Mouse (Mus musculus) liver, postnatal 0 days (tissue): Measurements from ENCODE around the gene Olfr1364. TPM values are rescaled to one million over a fixed set of nuclear protein-coding genes. Genes with fewer than 3 reads are reported as not detected.
A peak's percentile ranks its signal among the peaks of the same experiment; 100 is the strongest.

Source experiments
- ATAC-seq: fragments of 200-750 bp; cut with Nextera tagmentation; 2 replicates; pipeline ENCODE4 v1.8.0; 2017; ENCODE audit warnings: mild to moderate bottlenecking, moderate library complexity
- DNase-seq: peaks from one replicate; pipeline ENCODE4 v3.0.0-alpha.2; 2016
- H3K27ac ChIP-seq: fragments of 300-500 bp; sonication (generic); 2 replicates; pipeline ENCODE4 v1.5.1; 2014; ENCODE audit warnings: antibody characterized with exemption, moderate library complexity, mild to moderate bottlenecking, low read depth
- H3K27me3 ChIP-seq: fragments of 300-500 bp; sonication (generic); 2 replicates; pipeline ENCODE4 v1.6.1; 2014; ENCODE audit warnings: low read length, control low read depth, mixed read lengths; ENCODE audit not compliant: insufficient read depth
- H3K36me3 ChIP-seq: fragments of 300-500 bp; sonication (generic); replicated peaks from 2 replicates; pipeline ENCODE4 v1.6.1; 2014; ENCODE audit warnings: mild to moderate bottlenecking, control low read depth, low read length, moderate library complexity, mixed read lengths; ENCODE audit not compliant: insufficient read depth
- H3K4me1 ChIP-seq: fragments of 300-500 bp; sonication (generic); 2 replicates; pipeline ENCODE4 v1.6.1; 2014; ENCODE audit warnings: antibody characterized with exemption, mild to moderate bottlenecking, control low read depth; ENCODE audit not compliant: insufficient read depth
- H3K4me2 ChIP-seq: fragments of 300-500 bp; sonication (generic); 2 replicates; pipeline ENCODE4 v1.6.1; 2014; ENCODE audit warnings: low read depth, mild to moderate bottlenecking, low read length, moderate library complexity, mixed read lengths
- H3K4me3 ChIP-seq: fragments of 300-500 bp; sonication (generic); 2 replicates; pipeline ENCODE4 v1.5.1; 2014; ENCODE audit warnings: low read depth, low read length
- H3K9ac ChIP-seq: fragments of 300-500 bp; sonication (generic); replicated peaks from 2 replicates; pipeline ENCODE4 v1.6.1; 2014; ENCODE audit warnings: mild to moderate bottlenecking, moderate library complexity
- H3K9me3 ChIP-seq: fragments of 300-500 bp; sonication (generic); 2 replicates; pipeline ENCODE4 v1.6.1; 2016; ENCODE audit warnings: mild to moderate bottlenecking, control low read depth, low read length, mixed read lengths
- CTCF ChIP-seq: sonication (generic); IDR thresholded peaks from 2 replicates; pipeline ENCODE4 v1.5.1; 2016; ENCODE audit warnings: antibody characterized with exemption, low read depth
- EP300 ChIP-seq: IDR thresholded peaks from 2 replicates; pipeline ENCODE4 v1.6.1; 2016; ENCODE audit warnings: antibody characterized with exemption, low read depth, mild to moderate bottlenecking
- WGBS: fragments of 180-500 bp; shearing (Covaris S2); extraction: QIAGEN DNeasy Blood & Tissue Kit; methylation state at CpG from one replicate; pipeline ENCODE4 v1.1.7; 2014; ENCODE audit not compliant: insufficient replicate concordance; 5-methylcytosine and 5-hydroxymethylcytosine counted together
- polyA plus RNA-seq: library from polyadenylated mRNA; unstranded; fragments of >200 nt; fragmentation: Nextera tagmentation; extraction: Ambion mirVana; gene quantifications from 2 replicates; pipeline ENCODE4 v1.2.1, GENCODE M21; 2015

Olfr1364 gene
- polyA plus RNA-seq, 1 experiment from 2014 or later = not detected

DNA sequence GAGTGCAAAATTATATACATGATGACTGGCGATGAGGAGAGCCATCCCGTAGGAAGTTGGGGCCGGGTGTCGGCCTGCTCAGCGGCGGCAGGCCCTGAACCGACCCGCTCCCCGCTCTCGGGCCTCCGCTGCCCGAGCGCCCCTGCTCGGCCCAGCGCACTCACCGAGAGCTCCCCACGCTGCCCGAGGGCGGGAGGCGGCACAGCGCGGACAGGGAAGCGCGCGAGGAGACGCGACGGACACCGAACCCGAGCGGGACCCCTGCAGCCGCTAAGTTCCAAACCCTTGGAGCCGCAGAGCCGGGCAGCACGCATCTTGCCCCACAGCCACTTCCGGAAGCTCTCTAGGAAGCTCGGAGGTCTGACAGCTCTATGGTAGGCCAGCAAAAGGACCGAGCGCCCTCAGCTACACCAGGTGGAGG lies 50.8 kb downstream of the Olfr1364 start, which contains the start of gene Zkscan8:
Gene Zkscan8 (minus strand): TSS at position 340 of the 421 bp plus-strand sequence.
- Histone ChIP-seq H3K27ac (peak within 1 kb of the TSS; percentile 92), H3K36me3 (peaks cover 9% of the 10 kb centered on the region), H3K9me3 (no peaks in the 10 kb centered on the region), H3K4me1 (peaks cover 9% of the 10 kb centered on the region; the same call in 1 of the 2 replicates), H3K4me2 (peak within 1 kb of the TSS; percentile 74), H3K4me3 (peak within 1 kb of the TSS; percentile 77), H3K9ac (peak within 1 kb of the TSS; percentile 92), H3K27me3 (no peaks in the 10 kb centered on the region)
- WGBS = 0% methylated on average over 39 of the region's 39 CpGs
- peak; percentile 100 for ATAC-seq
- peak; percentile 90 for DNase-seq
- no peak for TF ChIP-seq EP300
- no peak; the same call in 1 of the 2 replicates for TF ChIP-seq CTCF

DNA sequence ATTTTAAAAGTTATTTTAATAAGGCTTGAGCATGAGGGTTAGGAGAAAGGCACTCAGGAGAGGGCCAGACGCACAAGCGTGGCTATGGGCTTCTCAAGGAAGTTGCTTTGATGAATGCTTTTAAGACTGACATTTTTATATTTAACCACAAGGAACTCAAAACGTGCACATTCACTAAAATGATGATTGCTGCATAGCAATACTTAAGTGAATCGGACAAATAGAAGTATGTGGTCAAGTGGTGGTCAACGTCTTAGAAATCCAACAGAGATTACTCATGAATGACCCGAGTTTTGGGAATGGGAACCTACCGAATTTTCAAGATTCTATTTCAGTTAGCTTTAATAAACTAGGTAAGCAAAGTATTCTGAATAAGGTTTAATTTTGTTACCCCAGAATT lies 51.4 kb downstream of the Olfr1364 start:
- Histone ChIP-seq H3K27me3 (no peaks in the 10 kb centered on the region), H3K4me3 (peak overlapping the region; percentile 77), H3K4me2 (peak overlapping the region; percentile 74), H3K9ac (no peak overlapping the region), H3K9me3 (no peaks in the 10 kb centered on the region), H3K4me1 (peaks cover 9% of the 10 kb centered on the region; the same call in 1 of the 2 replicates), H3K36me3 (peaks cover 14% of the 10 kb centered on the region), H3K27ac (no peak overlapping the region)
- ATAC-seq (no peak), DNase-seq (no peak)
- 41% methylated on average over 7 of the region's 7 CpGs for WGBS
- TF ChIP-seq CTCF = no peak
- TF ChIP-seq EP300 = no peak

Other genes starting within 250 kb of the Olfr1364 start
- not detected in 2 replicates for gene Olfr1367, start 234.8 kb downstream of the Olfr1364 start, polyA plus RNA-seq
- 2.4 and 2.7 TPM in 2 replicates for gene Zscan12, start 218.9 kb downstream of the Olfr1364 start, polyA plus RNA-seq
- gene Zkscan3, start 179.0 kb downstream of the Olfr1364 start, polyA plus RNA-seq = 22.2 and 24.6 TPM in 2 replicates
- gene Pgbd1, start 140.7 kb downstream of the Olfr1364 start, polyA plus RNA-seq = 0.31 and 0.39 TPM in 2 replicates
- 13.3 and 15.2 TPM in 2 replicates for gene Zscan26, start 128.0 kb downstream of the Olfr1364 start, polyA plus RNA-seq
- gene Nkapl, start 113.2 kb downstream of the Olfr1364 start, polyA plus RNA-seq = 2.0 TPM in 2 replicates
- 0.77 and 0.78 TPM in 2 replicates for gene Zkscan4, start 102.9 kb downstream of the Olfr1364 start, polyA plus RNA-seq
- not detected in 2 replicates for gene Gm10065, start 102.3 kb downstream of the Olfr1364 start, polyA plus RNA-seq
- gene AK157302, start 86.5 kb downstream of the Olfr1364 start, polyA plus RNA-seq = 0.52 and 0.70 TPM in 2 replicates
- gene Gm11273, start 80.3 kb downstream of the Olfr1364 start, polyA plus RNA-seq = 6.4 and 8.9 TPM in 2 replicates
- gene Zkscan8, start 50.6 kb downstream of the Olfr1364 start, polyA plus RNA-seq = 1.2 and 1.6 TPM in 2 replicates
- gene Olfr1366, start 39.0 kb downstream of the Olfr1364 start, polyA plus RNA-seq = not detected in 2 replicates
- gene Olfr1535, start 21.9 kb downstream of the Olfr1364 start, polyA plus RNA-seq = 0.02 TPM in 1 of 2 replicates, not detected in the other
- not detected in 2 replicates for gene Olfr1362, start 32.3 kb upstream of the Olfr1364 start, polyA plus RNA-seq
- gene Olfr11, start 60.8 kb upstream of the Olfr1364 start, polyA plus RNA-seq = not detected in 2 replicates
- not detected in 2 replicates for gene Olfr1361, start 81.6 kb upstream of the Olfr1364 start, polyA plus RNA-seq
- gene Olfr1360, start 95.6 kb upstream of the Olfr1364 start, polyA plus RNA-seq = not detected in 2 replicates
- gene Olfr1359, start 116.4 kb upstream of the Olfr1364 start, polyA plus RNA-seq = not detected in 2 replicates
- gene Hist1h2bl, start 134.4 kb upstream of the Olfr1364 start, polyA plus RNA-seq = 0.51 and 1.9 TPM in 2 replicates
- 16.4 and 20.2 TPM in 2 replicates for gene Hist1h2ai, start 134.7 kb upstream of the Olfr1364 start, polyA plus RNA-seq
- 7.1 and 8.7 TPM in 2 replicates for gene Hist1h3h, start 135.9 kb upstream of the Olfr1364 start, polyA plus RNA-seq
- gene Hist1h2bm, start 140.3 kb upstream of the Olfr1364 start, polyA plus RNA-seq = 1.6 and 2.3 TPM in 2 replicates
- gene Hist1h4j, start 153.3 kb upstream of the Olfr1364 start, polyA plus RNA-seq = 0.19 and 0.32 TPM in 2 replicates
- gene Hist1h4k, start 168.7 kb upstream of the Olfr1364 start, polyA plus RNA-seq = 2.4 and 3.6 TPM in 2 replicates
- 44.2 and 62.3 TPM in 2 replicates for gene Hist1h2ak, start 172.1 kb upstream of the Olfr1364 start, polyA plus RNA-seq
- 7.2 and 7.3 TPM in 2 replicates for gene Hist1h2bn, start 172.4 kb upstream of the Olfr1364 start, polyA plus RNA-seq
- 20.0 and 27.9 TPM in 2 replicates for gene Hist1h1b, start 198.9 kb upstream of the Olfr1364 start, polyA plus RNA-seq
- gene Hist1h3i, start 201.6 kb upstream of the Olfr1364 start, polyA plus RNA-seq = 95.1 and 107 TPM in 2 replicates
- 8.4 and 11.4 TPM in 2 replicates for gene Hist1h2an, start 205.5 kb upstream of the Olfr1364 start, polyA plus RNA-seq
- 2.4 and 4.6 TPM in 2 replicates for gene Hist1h2bp, start 205.7 kb upstream of the Olfr1364 start, polyA plus RNA-seq
- gene Hist1h2bq, start 228.4 kb upstream of the Olfr1364 start, polyA plus RNA-seq = 14.3 and 15.4 TPM in 2 replicates
- gene Hist1h2ao, start 228.7 kb upstream of the Olfr1364 start, polyA plus RNA-seq = not detected in 2 replicates
- gene Hist1h4m, start 230.0 kb upstream of the Olfr1364 start, polyA plus RNA-seq = not detected in 2 replicates